Mouse (Mus musculus) central nervous system, embryonic 18 days (tissue): Measurements from ENCODE around the gene Olfr1023. TPM values are rescaled to one million over a fixed set of nuclear protein-coding genes. Genes with fewer than 3 reads are reported as not detected.

Experiments used
- polyA plus RNA-seq: library from polyadenylated mRNA; depleted of rRNA; stranded (reverse); fragments of >200 nt; gene quantifications from 2 replicates; pipeline ENCODE4 v1.2.3, GENCODE M21; 2012; rRNA removed

The Olfr1023 gene
- polyA plus RNA-seq = not detected in 2 replicates

GRCm38 (mm10) chr2:85885340-85885739 is at the start of gene Olfr1023:
Gene Olfr1023 (plus strand): TSS chr2:85885640.

DNA sequence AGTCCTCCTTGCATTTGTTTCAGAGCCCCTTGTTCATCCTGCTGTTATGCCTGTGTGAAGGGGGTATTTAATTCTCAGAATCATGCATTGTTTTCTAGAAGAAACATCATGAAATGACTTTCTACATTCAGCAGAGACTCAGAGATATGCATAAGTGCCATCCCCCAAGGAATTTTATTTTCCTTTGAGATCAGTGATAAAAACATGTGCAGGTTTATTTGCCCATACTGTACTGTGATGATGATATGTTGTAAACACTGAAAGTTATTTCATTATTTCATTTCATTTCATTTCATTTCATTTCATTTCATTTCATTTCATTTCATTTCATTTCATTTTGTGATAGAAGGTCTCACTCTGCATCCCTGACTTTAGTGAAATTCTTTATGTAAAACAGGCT is 40.1 kb upstream of the Olfr1023 start, which contains the start of gene Olfr1019:
Olfr1019 (minus strand) TSS at position 101 of the 400 bp plus-strand sequence.

GRCm38 (mm10) chr2:85846730-85847129 is 38.7 kb upstream of the Olfr1023 start, which contains the start of gene Olfr1020:
Gene Olfr1020 (plus strand): TSS chr2:85847030.

GRCm38 (mm10) chr2:85868294-85868693 is 17.1 kb upstream of the Olfr1023 start, which contains the start of gene Olfr1022:
Gene Olfr1022 (plus strand): TSS chr2:85868594.

DNA sequence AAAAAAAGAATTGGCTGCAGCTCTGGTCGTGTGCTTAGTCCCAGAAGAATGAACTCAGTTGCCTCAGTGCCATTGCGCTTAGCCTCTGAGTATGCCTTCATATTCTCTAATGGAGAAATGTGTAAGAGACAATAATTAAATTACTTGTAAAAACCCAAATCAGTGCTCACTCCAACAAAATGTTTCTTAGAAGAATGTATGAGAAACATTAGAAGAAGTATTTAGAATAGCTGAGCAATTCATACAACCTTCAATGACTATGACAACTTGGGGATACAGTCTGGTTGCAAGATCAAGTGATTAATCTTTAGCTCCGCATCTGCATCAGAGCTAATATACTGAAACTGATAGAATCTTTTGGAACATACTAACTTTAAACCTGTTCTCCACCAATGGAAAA is 19.5 kb downstream of the Olfr1023 start, which contains the start of gene Olfr1024:
Olfr1024 (minus strand) TSS at position 101 of the 400 bp plus-strand sequence.

GRCm38 (mm10) chr2:85914893-85915292 is 29.5 kb downstream of the Olfr1023 start, which contains the start of gene Olfr1025-ps1:
Gene Olfr1025-ps1 (plus strand): TSS chr2:85915193.

GRCm38 (mm10) chr2:85921258-85921657 is 35.8 kb downstream of the Olfr1023 start, which contains the start of gene Olfr1026:
Gene Olfr1026 (plus strand): TSS chr2:85921558.

Other genes starting within 250 kb of the Olfr1023 start
- gene Olfr1002, start 234.9 kb upstream of the Olfr1023 start, polyA plus RNA-seq = not detected in 2 replicates
- gene Olfr154, start 221.2 kb upstream of the Olfr1023 start, polyA plus RNA-seq = not detected in 2 replicates
- gene Olfr1006, start 206.9 kb upstream of the Olfr1023 start, polyA plus RNA-seq = not detected in 2 replicates
- not detected in 2 replicates for gene Olfr1008, start 196.2 kb upstream of the Olfr1023 start, polyA plus RNA-seq
- not detected in 2 replicates for gene Olfr1009, start 170.2 kb upstream of the Olfr1023 start, polyA plus RNA-seq
- gene Olfr1012, start 122.9 kb upstream of the Olfr1023 start, polyA plus RNA-seq = not detected in 2 replicates
- gene Olfr1013, start 118.5 kb upstream of the Olfr1023 start, polyA plus RNA-seq = not detected in 2 replicates
- gene Olfr1014, start 112.9 kb upstream of the Olfr1023 start, polyA plus RNA-seq = not detected in 2 replicates
- not detected in 2 replicates for gene Olfr1015, start 103.6 kb upstream of the Olfr1023 start, polyA plus RNA-seq
- not detected in 2 replicates for gene Olfr1016, start 83.1 kb upstream of the Olfr1023 start, polyA plus RNA-seq
- gene Olfr1018, start 67.2 kb upstream of the Olfr1023 start, polyA plus RNA-seq = not detected in 2 replicates
- not detected in 2 replicates for gene Olfr1019, start 40.2 kb upstream of the Olfr1023 start, polyA plus RNA-seq
- not detected in 2 replicates for gene Olfr1020, start 38.6 kb upstream of the Olfr1023 start, polyA plus RNA-seq
- gene Olfr1022, start 17.0 kb upstream of the Olfr1023 start, polyA plus RNA-seq = not detected in 2 replicates
- gene Olfr1024, start 19.4 kb downstream of the Olfr1023 start, polyA plus RNA-seq = not detected in 2 replicates
- gene Olfr1025-ps1, start 29.6 kb downstream of the Olfr1023 start, polyA plus RNA-seq = not detected in 2 replicates
- gene Olfr1026, start 35.9 kb downstream of the Olfr1023 start, polyA plus RNA-seq = not detected in 2 replicates
- not detected in 2 replicates for gene Olfr1028, start 64.8 kb downstream of the Olfr1023 start, polyA plus RNA-seq
- not detected in 2 replicates for gene Olfr1029, start 88.3 kb downstream of the Olfr1023 start, polyA plus RNA-seq
- not detected in 2 replicates for gene Olfr1030, start 93.6 kb downstream of the Olfr1023 start, polyA plus RNA-seq
- gene Olfr1031, start 104.7 kb downstream of the Olfr1023 start, polyA plus RNA-seq = not detected in 2 replicates
- gene Olfr1032, start 119.9 kb downstream of the Olfr1023 start, polyA plus RNA-seq = not detected in 2 replicates
- 0.34 and 0.35 TPM in 2 replicates for gene Olfr1033, start 135.0 kb downstream of the Olfr1023 start, polyA plus RNA-seq
- 0.03 and 0.04 TPM in 2 replicates for gene Olfr1034, start 160.2 kb downstream of the Olfr1023 start, polyA plus RNA-seq
- gene Olfr1036, start 188.4 kb downstream of the Olfr1023 start, polyA plus RNA-seq = not detected in 2 replicates
- not detected in 2 replicates for gene Olfr1037, start 201.7 kb downstream of the Olfr1023 start, polyA plus RNA-seq